Mouse (Mus musculus): ENCODE measurements around the gene Usf2. TPM values are rescaled to one million over a fixed set of nuclear protein-coding genes. Genes with fewer than 3 reads are reported as not detected.
"Not testable (repeated sequence)": the region's sequence is repeated elsewhere in the genome, so short reads cannot be mapped to it uniquely, and the experiment has no call there.

Usf2 gene
- polyA plus RNA-seq, 1 experiment from 2014 or later: 23.6 TPM

DNA sequence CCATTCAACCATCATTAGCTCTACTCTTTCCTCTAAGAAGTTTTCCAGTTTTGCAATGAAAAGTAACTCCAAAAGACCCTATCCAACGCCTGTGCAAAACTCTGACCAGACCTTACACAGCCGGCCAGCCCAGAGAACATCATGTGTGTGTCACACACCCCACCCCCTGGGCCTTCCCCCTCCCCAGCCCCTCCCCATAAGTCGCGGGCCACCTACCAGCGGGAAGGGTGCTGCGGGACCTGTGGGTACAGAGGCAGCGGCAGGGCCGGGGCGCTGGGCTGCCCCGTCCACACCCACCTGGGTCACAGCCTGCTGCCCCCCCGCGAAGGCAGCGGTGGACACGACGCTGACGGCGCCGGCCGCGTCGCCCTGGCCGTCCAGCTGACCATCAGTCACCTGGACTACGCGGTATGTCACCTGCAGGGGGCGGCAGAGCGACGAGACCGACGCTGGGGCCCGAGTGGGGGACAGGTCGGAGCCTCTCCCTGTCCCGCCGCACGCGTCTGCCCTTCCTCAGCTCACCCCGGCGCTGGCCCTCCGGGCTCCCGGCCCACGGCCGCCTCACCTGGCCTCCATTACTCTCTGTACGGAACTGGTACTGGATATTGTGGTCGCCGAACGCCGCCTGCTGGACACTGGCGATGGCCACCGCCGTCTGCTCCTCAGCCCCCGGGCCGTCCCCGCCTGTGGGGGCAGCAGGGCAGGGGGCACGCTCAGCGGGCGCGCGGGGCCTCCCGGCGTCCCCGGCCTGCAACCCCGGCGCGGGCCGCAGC is 833 bp downstream of the Usf2 start:
- H3K27me3 ChIP-seq (ENCODE audit: insufficient read depth, poor library complexity, severe bottlenecking): no peaks in the 10 kb centered on the region
- DNase-seq (ENCODE audit: low spot score): peak; percentile 89
- H3K36me3 ChIP-seq: peaks cover 71% of the 10 kb centered on the region
- H3K27ac ChIP-seq: peak overlapping the region; percentile 99
- no peaks in the 10 kb centered on the region for H3K9me3 ChIP-seq
- peak overlapping the region; percentile 93 for H3K4me3 ChIP-seq
- under 1% methylated on average over 64 of the region's 64 CpGs for WGBS
- peaks cover 25% of the 10 kb centered on the region for H3K4me1 ChIP-seq (replicated peaks)

GRCm38 (mm10) chr7:30954971-30955520 is 1.6 kb downstream of the Usf2 start:
- no peak for DNase-seq (ENCODE audit: low spot score)
- peaks cover 75% of the 10 kb centered on the region for H3K36me3 ChIP-seq

GRCm38 (mm10) chr7:30954036-30954435 is 2.6 kb downstream of the Usf2 start:
- Histone ChIP-seq H3K27ac (no peak overlapping the region), H3K4me1 (replicated peaks) (peaks cover 24% of the 10 kb centered on the region), H3K9me3 (no peaks in the 10 kb centered on the region), H3K27me3 (ENCODE audit: insufficient read depth, poor library complexity, severe bottlenecking) (no peaks in the 10 kb centered on the region), H3K36me3 (peaks cover 74% of the 10 kb centered on the region), H3K4me3 (no peak overlapping the region)
- 86% methylated on average over 3 of the region's 3 CpGs for WGBS
- DNase-seq (ENCODE audit: low spot score): no peak

More at GRCm38 (mm10) chr7:30954971-30955520, 1.6 kb downstream of the Usf2 start:
- H3K4me3 ChIP-seq: peak overlapping the region; percentile 93
- H3K27me3 ChIP-seq (ENCODE audit: insufficient read depth, poor library complexity, severe bottlenecking): no peaks in the 10 kb centered on the region
- 89% methylated on average over 12 of the region's 12 CpGs for WGBS
- peak overlapping the region; percentile 99 for H3K27ac ChIP-seq
- H3K4me1 ChIP-seq (replicated peaks): peaks cover 25% of the 10 kb centered on the region
- H3K9me3 ChIP-seq: no peaks in the 10 kb centered on the region

DNA sequence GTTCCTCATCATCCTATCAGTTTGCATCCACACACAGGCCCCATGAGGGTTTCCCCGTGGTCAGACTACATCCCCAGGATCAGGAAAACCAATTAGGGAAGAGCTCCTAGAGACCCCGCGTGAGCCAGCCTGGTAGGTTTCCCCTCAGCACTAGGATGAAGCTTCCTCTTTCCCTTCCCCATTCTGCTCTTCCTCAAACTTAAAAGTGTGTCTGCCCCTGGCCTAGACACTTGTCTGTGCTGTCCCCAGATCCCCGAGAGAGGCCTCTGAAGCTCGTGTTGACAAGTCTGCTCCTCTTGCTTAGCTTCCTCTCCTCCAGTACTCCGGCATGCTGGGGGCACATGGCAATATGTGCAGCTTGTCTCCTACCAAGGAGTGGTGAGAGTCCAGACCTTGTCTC is 3.1 kb downstream of the Usf2 start:
- no peak for DNase-seq (ENCODE audit: low spot score)
- WGBS: 93% methylated on average over 6 of the region's 6 CpGs
- H3K36me3 ChIP-seq: peaks cover 73% of the 10 kb centered on the region

GRCm38 (mm10) chr7:30952441-30953265 is 4.0 kb downstream of the Usf2 start:
- Histone ChIP-seq H3K4me3 (no peak overlapping the region), H3K4me1 (replicated peaks) (peaks cover 10% of the 10 kb centered on the region), H3K27ac (no peak overlapping the region), H3K36me3 (peaks cover 73% of the 10 kb centered on the region), H3K9me3 (no peaks in the 10 kb centered on the region), H3K27me3 (ENCODE audit: insufficient read depth, poor library complexity, severe bottlenecking) (no peaks in the 10 kb centered on the region)
- 95% methylated on average over 16 of the region's 16 CpGs for WGBS
- no peak for DNase-seq (ENCODE audit: low spot score)

More for the DNA sequence above, 3.1 kb downstream of the Usf2 start:
- H3K4me3 ChIP-seq: no peak overlapping the region
- peaks cover 18% of the 10 kb centered on the region for H3K4me1 ChIP-seq (replicated peaks)
- no peak overlapping the region for H3K27ac ChIP-seq
- no peaks in the 10 kb centered on the region for H3K9me3 ChIP-seq
- H3K27me3 ChIP-seq (ENCODE audit: insufficient read depth, poor library complexity, severe bottlenecking): no peaks in the 10 kb centered on the region

- peaks cover 86% of the 10 kb centered on the region for H3K36me3 ChIP-seq
- not testable (repeated sequence) for H3K4me3 ChIP-seq; DNase-seq (ENCODE audit: low spot score); H3K27ac ChIP-seq; H3K4me1 ChIP-seq (replicated peaks); H3K27me3 ChIP-seq (ENCODE audit: insufficient read depth, poor library complexity, severe bottlenecking); H3K9me3 ChIP-seq
- 92% methylated on average over 3 of the region's 3 CpGs for WGBS
Measured at GRCm38 (mm10) chr7:30949902-30950301, 6.7 kb downstream of the Usf2 start.

GRCm38 (mm10) chr7:30945876-30946275 is 10.7 kb downstream of the Usf2 start:
- Histone ChIP-seq H3K4me3 (no peak overlapping the region), H3K36me3 (peaks cover 46% of the 10 kb centered on the region), H3K9me3 (no peaks in the 10 kb centered on the region), H3K27ac (no peak overlapping the region), H3K27me3 (ENCODE audit: insufficient read depth, poor library complexity, severe bottlenecking) (no peaks in the 10 kb centered on the region), H3K4me1 (replicated peaks) (no peaks in the 10 kb centered on the region)
- 96% methylated on average over 7 of the region's 7 CpGs for WGBS
- DNase-seq (ENCODE audit: low spot score): no peak

GRCm38 (mm10) chr7:30945466-30945865 is 11.1 kb downstream of the Usf2 start:
- H3K27ac ChIP-seq; H3K4me3 ChIP-seq; H3K27me3 ChIP-seq (ENCODE audit: insufficient read depth, poor library complexity, severe bottlenecking); H3K9me3 ChIP-seq; H3K4me1 ChIP-seq (replicated peaks); DNase-seq (ENCODE audit: low spot score): not testable (repeated sequence)
- H3K36me3 ChIP-seq: peaks cover 42% of the 10 kb centered on the region
- 94% methylated on average over 7 of the region's 7 CpGs for WGBS

- 76% methylated on average over 2 of the region's 2 CpGs for WGBS
- not testable (repeated sequence) for DNase-seq (ENCODE audit: low spot score); H3K4me3 ChIP-seq
Measured at GRCm38 (mm10) chr7:30944706-30945105, 11.9 kb downstream of the Usf2 start.

GRCm38 (mm10) chr7:30943909-30944635 is 12.5 kb downstream of the Usf2 start, which contains the start of gene Hamp:
TSS of gene Hamp (minus strand) at chr7:30944032.
- 71% methylated on average over 9 of the region's 9 CpGs for WGBS
- no peak for DNase-seq (ENCODE audit: low spot score)
- Histone ChIP-seq H3K27ac (no peak within 1 kb of the TSS), H3K27me3 (ENCODE audit: insufficient read depth, poor library complexity, severe bottlenecking) (no peaks in the 10 kb centered on the region), H3K9me3 (no peaks in the 10 kb centered on the region), H3K4me1 (replicated peaks) (no peaks in the 10 kb centered on the region), H3K36me3 (peaks cover 29% of the 10 kb centered on the region), H3K4me3 (no peak within 1 kb of the TSS)

More at GRCm38 (mm10) chr7:30944706-30945105, 11.9 kb downstream of the Usf2 start:
- H3K9me3 ChIP-seq; H3K27ac ChIP-seq; H3K4me1 ChIP-seq (replicated peaks); H3K27me3 ChIP-seq (ENCODE audit: insufficient read depth, poor library complexity, severe bottlenecking): not testable (repeated sequence)
- peaks cover 34% of the 10 kb centered on the region for H3K36me3 ChIP-seq

- not testable (repeated sequence) for H3K4me3 ChIP-seq; H3K27me3 ChIP-seq (ENCODE audit: insufficient read depth, poor library complexity, severe bottlenecking); H3K9me3 ChIP-seq; H3K4me1 ChIP-seq (replicated peaks); H3K27ac ChIP-seq; DNase-seq (ENCODE audit: low spot score)
- WGBS: 61% methylated on average over 3 of the region's 3 CpGs
- peaks cover 17% of the 10 kb centered on the region for H3K36me3 ChIP-seq
Measured at GRCm38 (mm10) chr7:30942365-30942764, 14.2 kb downstream of the Usf2 start.

GRCm38 (mm10) chr7:30940070-30940469 is 16.5 kb downstream of the Usf2 start:
- 88% methylated on average over 1 of the region's 1 CpGs for WGBS
- H3K27me3 ChIP-seq (ENCODE audit: insufficient read depth, poor library complexity, severe bottlenecking); H3K36me3 ChIP-seq; H3K27ac ChIP-seq; H3K4me3 ChIP-seq; H3K4me1 ChIP-seq (replicated peaks); DNase-seq (ENCODE audit: low spot score); H3K9me3 ChIP-seq: not testable (repeated sequence)

Measured in hindbrain, embryonic 10.5 days (tissue).